Mouse (Mus musculus): ENCODE measurements around the gene Ltbp4.

Ltbp4 gene

DNA sequence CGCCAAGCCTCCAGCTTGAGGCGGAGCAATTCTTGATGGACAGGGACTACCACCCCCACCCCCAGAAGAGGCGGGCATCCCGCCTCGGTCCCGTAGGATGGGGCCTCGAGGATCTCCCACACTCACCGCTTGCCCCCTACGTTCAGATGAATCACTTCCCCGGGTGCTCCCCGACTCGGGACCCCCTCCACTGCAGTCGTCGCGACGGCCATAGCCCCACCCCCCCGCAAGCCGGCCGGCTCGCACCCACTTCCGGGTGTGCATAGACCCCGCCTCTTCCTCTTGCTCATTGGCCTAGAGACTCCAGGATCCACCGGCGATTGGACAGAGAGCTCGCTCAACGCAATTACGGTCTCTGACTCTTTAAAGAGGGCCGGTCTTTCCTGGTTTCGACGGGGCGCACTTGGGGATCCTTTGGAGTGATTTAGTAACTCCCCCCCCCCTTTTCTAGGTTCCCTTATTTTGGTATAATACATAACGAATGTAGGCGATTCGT is 18.3 kb upstream of the Ltbp4 start, which contains the start of gene Shkbp1:
Shkbp1 (minus strand) TSS at position 275 of the 496 bp plus-strand sequence.
- peak; percentile 96 for DNase-seq (ENCODE audit: low read depth)

DNA sequence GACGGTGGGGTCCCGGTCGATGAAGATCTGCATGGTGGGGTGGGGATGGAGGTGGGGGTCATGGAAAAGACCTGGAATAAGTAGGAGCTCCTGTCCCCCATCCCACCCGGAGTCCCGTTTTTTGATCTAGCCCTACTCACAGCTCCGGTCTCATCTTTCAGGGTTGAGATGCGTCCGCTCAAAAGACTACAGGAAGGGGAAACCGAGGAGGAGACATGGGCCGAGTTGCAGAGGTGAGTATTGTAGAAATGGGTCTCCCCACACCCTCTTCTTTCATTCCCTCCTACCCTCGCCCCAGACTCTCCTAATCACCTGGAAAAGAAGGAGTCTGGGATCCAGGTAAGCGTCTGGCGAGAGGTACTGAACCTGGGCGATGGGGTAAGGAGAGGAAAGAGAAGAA is 17.8 kb upstream of the Ltbp4 start:
- DNase-seq (ENCODE audit: low read depth) = no peak

DNA sequence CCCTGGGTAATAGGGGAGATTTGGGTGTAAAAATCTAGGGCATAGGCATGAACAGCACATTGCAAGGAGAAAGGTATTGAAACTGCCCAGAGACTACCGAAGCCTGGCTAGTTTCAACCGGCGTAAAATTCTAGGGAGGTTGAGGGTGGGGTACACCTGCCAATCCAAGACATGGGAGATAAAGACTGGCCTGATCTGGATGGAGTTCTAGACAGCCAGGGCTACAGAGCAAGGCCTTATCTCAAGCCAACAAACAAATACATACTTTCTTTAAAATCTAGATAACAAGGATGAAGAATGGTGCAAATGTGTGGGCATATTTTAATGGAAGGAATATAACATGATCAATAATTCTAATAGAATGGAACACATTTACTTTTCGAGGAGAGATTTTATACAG is 17.3 kb upstream of the Ltbp4 start:
- DNase-seq (ENCODE audit: low read depth) = no peak

DNA sequence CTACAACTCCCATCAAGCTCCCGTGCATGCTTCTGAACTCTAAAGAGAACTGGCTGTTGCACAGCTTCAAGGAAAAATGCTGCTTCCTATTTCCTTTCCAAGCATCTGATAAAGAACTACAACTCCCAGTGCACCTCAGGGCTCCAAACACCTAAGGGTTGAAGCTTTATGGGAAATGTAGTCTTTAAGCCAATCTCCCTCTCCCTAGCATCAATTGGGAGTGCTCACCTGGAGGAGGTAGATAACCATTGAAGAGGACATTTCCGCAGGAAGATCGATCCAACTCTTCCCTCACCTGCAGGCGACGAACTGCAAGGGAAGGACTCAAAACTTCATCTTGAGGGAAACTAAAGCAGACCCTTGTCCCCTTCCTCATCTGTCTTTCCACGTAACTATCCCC is 16.7 kb upstream of the Ltbp4 start:
- no peak for DNase-seq (ENCODE audit: low read depth)

DNA sequence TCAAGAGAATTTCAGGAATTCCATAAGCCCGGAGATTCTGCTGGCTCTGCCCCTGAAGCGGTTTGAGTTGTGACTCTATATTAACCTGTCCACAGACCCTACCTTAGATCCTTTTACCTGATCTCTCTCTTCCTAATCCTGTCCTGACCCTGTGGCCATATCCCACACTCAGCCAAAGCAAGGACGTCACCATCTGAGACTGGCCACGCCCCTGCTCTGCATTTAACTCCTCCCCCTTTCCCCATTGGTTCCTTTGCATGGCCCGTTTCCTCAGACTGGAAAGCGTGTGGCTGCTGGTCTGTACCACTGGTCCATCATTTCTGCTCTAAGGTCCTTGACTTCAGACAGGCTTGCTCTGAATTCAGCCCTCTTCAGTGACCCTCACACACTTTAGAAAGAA is 8.0 kb upstream of the Ltbp4 start:
- no peak for DNase-seq (ENCODE audit: low read depth)

DNA sequence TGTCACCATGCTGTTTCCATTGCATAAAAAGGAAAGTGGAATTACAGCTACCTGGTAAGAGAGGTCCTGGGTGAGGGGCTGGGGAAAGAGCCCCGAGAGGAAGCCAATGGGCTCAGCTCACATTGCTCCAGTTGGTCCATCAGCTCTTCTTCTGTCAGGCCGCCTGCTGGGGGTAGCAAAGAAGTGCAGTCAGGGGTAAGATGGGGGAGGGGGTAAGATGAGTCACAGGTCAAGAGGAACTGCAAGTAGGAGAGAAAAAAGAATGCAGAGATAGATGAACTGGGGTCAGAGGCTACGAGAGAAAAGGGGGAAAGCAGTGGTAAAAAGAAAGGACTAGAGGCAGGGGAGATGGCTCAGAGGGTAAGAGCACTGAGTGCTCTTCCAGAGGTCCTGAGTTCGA is 5.1 kb upstream of the Ltbp4 start:
- peak; percentile 73 for DNase-seq (ENCODE audit: low read depth)

DNA sequence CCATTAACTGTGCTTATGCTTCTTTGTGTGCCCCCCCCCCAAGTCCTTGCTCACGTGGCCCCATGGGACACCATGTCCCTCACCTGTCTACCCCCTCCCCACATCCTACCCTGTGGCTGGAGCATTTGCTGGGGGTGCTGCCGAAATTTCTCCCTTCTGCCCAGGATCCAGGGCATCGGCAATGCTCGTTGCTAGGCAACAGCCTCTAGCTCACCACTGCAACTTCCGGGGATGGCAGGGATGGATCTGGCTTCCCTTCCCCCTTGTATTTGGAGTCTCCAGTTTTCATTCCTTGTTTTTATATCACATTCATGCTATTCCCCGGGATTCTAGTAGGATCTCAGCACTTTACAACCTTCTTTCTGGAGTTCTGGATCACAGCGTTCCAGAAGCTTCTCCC is 2.0 kb upstream of the Ltbp4 start:
- DNase-seq (ENCODE audit: low read depth) = no peak

DNA sequence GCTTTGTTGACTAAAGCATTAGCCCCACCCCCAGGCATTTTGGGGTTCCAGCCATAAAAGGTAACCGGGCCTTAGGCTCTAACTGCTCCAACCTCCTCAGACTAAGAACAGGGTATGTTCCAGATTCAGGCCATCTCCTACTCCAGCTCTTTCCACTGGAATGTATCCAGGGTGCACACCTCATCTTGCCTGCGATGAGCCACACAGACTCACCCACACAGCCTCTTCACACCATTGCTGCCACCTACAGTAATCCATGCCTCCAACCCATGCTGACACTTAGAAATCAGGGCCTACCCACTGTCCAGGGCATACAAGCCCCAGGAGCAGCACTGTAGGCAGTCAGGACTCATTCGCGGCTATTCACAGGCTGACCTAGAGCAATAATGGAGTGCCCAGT is 1.6 kb upstream of the Ltbp4 start:
- no peak for DNase-seq (ENCODE audit: low read depth)

DNA sequence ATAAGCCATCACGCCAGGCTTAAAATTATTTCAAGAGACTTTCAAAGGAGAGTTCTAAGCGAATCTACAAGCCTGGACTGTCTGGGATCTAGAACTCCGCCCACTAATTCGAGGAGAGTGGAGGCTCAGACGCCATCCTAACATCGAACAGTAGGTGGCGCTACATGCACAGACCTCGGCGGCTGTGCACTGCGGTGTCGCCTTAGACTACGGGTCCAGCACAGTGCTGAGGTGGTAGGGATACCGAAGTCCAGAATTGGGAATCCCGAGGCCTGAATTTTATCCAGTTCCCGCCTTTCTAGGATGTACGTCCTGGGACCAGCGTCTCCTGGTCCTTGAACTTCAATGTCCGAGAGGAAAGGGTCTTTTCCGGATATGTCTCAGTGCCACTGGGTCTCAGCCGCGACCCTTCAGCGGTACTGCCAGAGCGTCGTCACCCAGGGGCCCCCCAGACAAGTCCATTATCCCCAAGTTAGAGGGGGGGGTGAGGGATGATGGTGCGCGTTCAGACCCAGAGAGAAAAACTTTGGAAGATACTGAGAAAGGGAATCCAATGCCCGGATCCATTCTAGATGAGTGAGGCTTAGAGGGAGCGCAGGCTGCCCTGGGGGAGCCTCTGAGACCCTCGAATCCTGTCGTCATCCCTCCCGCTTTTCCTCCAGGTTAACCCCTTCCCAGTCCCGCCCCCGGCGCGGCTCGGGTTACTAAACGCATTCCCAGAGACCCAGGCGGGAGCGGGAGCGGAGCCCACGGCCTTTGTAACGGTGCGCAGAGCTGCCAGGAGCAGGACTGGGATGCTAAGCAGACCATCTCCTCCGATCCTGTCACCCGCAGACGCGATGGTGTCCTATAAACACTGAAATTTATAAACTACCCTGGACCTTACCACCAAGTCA is 1.3 kb downstream of the Ltbp4 start:
- peak; percentile 92 for DNase-seq (ENCODE audit: low read depth)

DNA sequence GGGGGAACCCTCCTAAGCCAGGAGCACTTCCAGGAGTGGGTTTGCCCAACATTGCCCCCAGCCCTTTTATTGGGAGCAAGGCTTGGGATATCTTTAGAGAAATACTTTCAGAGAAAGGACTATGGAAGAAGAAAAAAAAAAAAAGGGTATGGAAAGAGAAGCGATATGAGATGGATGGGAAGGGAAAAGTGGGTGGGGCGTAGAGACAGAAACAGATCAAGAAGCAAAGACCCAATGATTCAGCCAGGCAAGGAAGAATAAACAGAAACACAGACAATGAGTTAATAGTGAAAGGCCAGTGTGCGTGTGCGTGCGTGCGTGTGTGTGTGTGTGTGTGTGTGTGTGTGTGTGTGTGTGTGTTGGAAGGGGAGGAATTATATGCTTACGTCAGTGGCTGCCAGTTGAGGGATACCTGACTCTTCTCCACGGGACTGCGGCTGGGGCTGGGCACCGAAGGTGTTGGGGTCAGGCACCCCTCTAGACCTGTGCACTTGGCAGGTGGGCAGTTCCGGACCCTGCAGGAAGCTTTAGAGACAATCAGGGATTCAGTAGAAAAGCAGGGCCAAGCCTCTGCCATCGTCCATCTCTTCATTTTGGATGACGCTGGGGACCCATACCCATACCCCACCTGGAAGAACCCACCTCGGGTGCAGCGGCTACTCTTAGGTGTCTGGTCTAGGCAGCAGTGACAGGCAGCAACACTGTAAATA is 2.3 kb downstream of the Ltbp4 start:
- no peak for DNase-seq (ENCODE audit: low read depth)

DNA sequence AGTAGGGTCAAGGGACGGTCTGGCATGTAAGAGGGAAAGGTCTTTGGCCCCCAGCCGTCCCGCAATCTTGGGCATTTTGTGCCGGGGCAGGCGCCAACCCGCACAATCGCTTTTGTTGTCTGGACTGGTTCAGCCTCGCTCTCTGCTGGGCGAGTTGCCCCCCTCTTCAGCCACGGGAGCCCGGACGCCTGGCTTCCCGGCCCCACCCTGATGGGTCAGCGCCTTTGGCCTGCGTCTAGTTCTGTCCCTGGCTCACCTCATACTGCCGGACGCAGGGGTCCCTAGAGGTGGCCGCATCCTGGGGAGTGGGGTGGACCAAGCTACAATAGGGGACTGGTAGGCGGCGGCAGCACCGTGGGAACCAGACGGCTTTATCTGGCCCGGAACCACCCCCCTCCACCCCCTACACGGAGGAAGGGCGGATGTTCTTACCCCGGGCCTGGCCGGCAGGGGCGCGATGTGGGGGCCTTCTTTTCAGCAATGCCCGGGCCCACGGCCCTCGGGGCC is 3.0 kb downstream of the Ltbp4 start:
- DNase-seq (ENCODE audit: low read depth) = peak; percentile 35

DNA sequence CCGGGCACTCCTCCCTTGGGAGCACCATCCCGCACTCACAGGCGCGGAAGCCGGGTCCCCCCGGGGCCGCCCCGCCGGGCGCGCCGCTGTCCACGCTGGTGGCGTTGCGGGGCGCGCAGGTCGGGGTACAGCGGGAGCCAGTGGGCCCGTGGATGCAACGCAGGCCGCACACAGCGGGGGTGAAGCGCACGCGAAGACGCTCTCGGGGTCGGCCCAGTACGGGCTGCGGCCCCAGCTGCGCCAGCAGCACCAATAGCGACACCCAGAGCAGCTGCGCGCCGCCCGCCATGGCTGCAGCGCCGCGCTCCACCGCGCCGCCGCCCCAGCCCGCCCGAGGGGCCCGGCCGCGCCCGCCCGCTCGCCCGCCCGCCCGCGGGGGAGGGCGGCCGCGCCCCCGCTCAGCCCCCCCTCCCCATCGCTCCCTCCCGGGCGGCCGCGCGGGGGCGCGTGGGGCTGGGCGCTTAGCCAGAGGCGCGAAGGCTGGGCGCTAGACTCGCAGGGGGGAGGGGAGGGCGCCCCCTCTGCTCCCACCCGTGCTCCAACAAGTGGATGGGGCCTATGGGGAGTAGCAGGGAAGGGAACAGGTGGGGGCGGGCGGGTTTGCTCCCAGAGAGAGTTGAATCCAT is 4.1 kb downstream of the Ltbp4 start:
- no peak for DNase-seq (ENCODE audit: low read depth)

DNA sequence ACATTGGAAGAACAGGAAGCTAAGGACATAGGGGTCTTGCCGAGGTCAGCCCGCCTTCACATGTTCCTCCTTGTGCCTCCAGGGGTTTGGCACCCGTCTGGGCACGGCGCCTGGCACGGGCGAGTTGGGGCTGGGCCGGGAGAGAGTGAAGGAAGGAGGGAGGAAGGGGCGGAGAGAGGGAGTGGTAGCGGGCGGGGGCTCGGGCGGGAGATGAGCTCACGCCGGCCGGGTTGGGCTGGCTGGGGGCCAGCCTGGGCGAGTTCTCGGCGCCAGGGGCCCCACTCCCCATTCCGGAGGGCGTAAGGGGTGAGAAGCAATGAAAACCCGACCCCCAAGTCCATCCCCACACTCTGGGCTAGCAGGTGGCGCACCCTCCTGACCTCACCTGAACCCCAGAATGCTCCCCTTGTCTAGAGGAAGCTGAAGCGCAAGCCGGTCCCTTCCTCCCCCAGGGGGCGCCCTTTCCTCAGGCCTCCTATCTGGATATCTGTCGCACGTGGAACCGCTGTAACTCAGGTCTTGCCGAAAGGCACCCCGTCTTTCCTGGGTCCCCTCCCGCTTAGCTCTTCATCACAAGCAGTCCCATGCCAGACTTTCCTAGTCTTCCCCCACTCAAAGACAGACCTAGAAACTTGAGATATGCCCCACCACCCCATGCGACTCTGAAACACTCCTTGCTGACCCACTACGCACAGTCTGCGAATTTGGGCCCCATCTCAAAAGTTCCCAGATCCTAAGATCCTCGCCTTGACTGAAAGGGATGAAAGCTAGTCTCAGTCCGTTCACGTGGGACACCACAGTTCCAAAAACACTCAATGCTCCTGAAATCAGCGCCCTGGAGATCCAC is 4.9 kb downstream of the Ltbp4 start:
- peak; percentile 93 for DNase-seq (ENCODE audit: low read depth)

DNA sequence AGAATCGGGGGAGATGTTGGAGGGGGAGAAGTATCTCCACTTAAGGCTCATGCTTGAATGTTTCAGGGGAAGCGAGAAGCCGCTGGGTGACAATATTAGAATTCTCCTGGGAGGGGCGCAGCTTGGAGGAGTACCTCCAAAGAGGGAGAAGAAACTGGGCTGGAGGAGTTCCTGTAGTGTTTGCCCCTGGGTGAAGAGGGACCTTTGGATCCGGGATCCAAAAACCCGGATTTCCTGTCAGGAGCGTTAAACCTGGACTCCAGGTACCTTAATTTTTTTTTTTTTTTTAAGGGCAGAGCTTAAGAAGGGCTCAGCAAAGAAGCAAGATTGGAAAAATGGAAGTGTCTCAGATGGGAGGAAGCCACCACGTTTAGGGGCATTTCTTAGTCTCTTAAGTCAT is 5.6 kb downstream of the Ltbp4 start:
- DNase-seq (ENCODE audit: low read depth) = no peak

DNA sequence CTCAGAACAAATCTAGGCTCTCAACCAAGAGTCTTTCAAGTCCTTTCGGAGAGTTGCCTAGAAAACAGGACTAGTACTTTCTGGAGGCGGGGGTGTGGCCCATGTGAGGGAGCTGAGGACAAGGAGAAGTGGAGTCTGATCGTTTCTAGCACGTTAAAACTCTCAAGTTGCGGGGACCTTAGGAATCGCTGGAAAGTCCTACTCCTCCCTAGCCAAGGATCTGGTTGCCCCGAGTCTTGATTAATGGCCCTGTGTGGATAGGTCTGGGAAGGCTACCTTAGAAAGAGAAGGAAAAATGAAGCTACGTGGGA is 6.0 kb downstream of the Ltbp4 start:
- no peak for DNase-seq (ENCODE audit: low read depth)

DNA sequence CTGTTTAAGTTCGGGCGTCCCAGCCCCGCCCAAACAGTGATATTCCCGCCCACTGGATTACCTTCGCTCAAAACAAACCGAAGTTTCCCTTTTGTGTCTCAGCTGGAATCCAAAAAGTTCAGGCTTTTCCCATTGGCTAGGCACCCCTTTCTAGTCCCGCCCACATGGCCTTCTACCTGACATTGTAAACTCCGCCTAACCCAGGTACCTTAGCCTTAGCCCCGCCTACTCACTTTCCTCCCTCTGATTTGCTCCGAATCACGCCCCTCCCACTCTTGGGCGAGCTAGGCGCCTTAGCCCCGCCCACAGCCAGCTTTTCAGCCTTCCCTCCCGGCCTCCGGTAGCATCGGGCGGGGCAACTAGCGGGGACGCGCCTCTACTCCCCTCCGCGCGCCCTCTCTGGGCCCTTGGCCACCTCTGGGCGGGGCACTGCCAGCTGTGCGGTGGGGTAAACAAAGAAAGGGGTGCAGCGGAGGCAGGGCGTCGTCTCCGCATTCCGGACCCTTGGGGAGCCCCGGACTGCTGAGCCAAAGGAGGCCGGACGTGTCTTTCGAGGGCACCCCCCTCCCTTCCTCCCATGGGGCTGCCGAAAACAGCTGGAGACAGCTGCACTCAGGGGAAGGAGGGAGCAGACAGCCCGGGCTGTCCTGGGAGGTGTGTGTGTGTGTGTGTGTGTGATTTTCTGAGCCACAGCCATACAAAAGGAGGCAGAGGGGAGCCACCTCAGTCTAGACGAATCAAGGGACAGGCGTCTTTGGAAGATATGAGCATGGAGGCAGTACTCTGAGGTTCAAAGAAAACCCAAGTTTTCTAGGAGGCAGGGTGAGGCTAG is 6.6 kb downstream of the Ltbp4 start:
- peak; percentile 97 for DNase-seq (ENCODE audit: low read depth)

DNA sequence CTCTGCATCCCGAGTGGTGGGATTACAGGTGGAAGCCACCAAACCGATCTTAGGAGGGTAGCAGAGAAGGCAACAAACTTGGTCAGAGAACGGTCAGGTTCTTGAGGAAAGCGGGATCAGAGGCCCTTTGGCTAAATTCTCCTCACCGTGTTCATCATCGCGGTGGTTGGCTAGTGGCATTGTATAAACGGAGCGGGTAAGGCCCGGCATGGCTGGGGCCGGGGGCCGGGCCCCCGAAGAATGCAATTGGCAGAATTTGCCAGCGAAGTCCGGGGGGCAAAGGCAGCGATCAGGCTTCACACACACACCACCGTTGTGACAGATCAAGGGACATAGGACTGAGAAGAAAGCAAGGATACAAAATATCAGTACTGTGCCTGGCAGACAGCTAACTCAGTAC is 7.5 kb downstream of the Ltbp4 start:
- no peak for DNase-seq (ENCODE audit: low read depth)

DNA sequence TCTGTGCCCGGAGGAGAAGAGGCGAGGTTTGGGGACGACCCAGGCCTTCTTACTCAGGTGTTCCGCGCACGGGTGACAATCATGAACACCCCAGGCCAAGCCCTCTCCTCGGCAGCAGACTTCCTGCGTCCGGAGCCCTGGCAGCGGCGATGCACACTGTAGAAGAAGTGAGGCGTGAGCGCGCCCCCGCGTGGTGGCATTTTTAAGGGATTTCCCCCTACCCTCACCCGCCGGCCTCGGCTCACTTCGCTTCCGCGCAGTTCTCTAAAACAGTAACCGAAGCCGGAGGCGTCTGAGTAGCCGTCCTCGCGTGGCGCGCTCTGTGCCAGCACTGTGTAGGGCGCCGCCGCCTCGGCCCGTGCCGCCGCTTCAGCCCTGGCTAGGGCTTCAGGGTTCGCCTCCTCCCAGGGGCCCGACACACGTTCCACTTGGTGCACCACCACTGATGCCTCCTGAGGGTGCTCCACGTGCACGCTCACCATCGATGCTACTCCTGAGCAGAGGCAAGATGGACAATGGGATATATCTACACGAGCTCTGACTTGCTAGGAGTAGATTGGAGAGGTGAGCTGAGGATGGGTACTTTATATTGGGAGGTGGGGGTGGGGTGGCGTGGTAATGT is 8.1 kb downstream of the Ltbp4 start:
- peak; percentile 94 for DNase-seq (ENCODE audit: low read depth)

DNA sequence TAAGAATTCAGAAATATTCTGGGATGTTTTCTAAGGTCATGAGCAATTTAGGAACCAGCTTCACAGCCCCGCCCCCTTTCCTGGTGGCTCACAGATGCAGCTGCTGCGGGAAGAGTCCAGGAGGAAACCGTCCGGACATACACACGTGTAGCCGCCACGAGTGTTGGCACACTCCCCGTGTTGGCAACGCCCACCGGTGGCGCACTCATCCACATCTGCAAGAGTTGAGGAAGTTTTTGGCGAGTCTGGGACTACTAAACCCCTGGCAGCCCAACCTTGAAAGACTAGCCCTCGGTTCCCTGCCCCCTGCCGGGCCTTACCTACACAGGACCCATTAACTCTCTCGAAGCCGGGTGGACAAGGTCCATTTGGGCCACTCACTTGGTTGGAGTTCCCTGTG is 8.8 kb downstream of the Ltbp4 start:
- no peak for DNase-seq (ENCODE audit: low read depth)

DNA sequence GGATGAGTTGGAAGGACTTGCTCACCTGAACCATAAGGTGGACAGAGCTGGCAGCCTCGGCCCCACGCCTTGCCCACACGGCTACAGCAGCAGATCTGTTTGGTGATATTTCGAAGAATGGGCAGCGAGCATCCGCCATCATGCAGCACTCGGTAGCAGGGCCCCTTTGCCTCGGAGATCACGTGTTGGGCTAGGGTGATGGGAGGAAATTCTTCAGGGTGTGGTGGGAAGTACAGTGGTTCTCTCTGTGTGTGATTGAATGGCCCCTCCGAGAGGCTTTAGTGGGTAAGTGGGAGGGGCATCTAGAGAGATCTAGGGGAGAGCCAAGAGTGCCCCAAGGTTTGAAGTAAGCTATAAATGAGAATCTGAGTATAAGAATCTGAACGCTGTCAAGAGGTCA is 9.3 kb downstream of the Ltbp4 start:
- DNase-seq (ENCODE audit: low read depth) = no peak

Measured in induced T-regulatory cell, adult 2 months (primary cell).